Mouse (Mus musculus): ENCODE data around the gene Amy2a3.
"Not testable (repeated sequence)": the region's sequence is repeated elsewhere in the genome, so short reads cannot be mapped to it uniquely, and the experiment has no call there.

The Amy2a3 gene

GRCm38 (mm10) chr3:113323952-113324351 lies at the start of gene Amy2a3:
Amy2a3 (minus strand) TSS chr3:113324052.
- DNase-seq (ENCODE audit: low read depth, low spot score): not testable (repeated sequence)

GRCm38 (mm10) chr3:113356558-113356957 lies 32.7 kb upstream of the Amy2a3 start, which contains the start of gene Amy2a2:
Amy2a2 (minus strand) TSS chr3:113356658.
- not testable (repeated sequence) for DNase-seq (ENCODE audit: low read depth, low spot score)

GRCm38 (mm10) chr3:113345484-113345883 lies 21.6 kb upstream of the Amy2a3 start:
- not testable (repeated sequence) for DNase-seq (ENCODE audit: low read depth, low spot score)

- DNase-seq (ENCODE audit: low read depth, low spot score): not testable (repeated sequence)
These were observed 10.9 kb downstream of the Amy2a3 start for GRCm38 (mm10) chr3:113312937-113313336.

GRCm38 (mm10) chr3:113291349-113291748 lies 32.5 kb downstream of the Amy2a3 start, which contains the start of gene Amy2a4:
Amy2a4 (minus strand) TSS chr3:113291449.
- not testable (repeated sequence) for DNase-seq (ENCODE audit: low read depth, low spot score)

- not testable (repeated sequence) for DNase-seq (ENCODE audit: low read depth, low spot score)
These were observed 43.6 kb downstream of the Amy2a3 start for GRCm38 (mm10) chr3:113280285-113280684.

GRCm38 (mm10) chr3:113279586-113279985 lies 44.3 kb downstream of the Amy2a3 start:
- DNase-seq (ENCODE audit: low read depth, low spot score): not testable (repeated sequence)
